Mouse (Mus musculus) lung, postnatal 0 days (tissue): ENCODE data around the gene Ptpra. TPM values are rescaled to one million over a fixed set of nuclear protein-coding genes. Genes with fewer than 3 reads are reported as not detected.

Source experiments
- ATAC-seq: fragments of 200-750 bp; cut with Nextera tagmentation; 2 replicates; pipeline ENCODE4 v1.8.0; 2017; ENCODE audit warnings: moderate library complexity
- DNase-seq: peaks from one replicate; pipeline ENCODE4 v3.0.0-alpha.2; 2016; ENCODE audit warnings: low spot score
- H3K27ac ChIP-seq: fragments of 300-500 bp; sonication (generic); 2 replicates; pipeline ENCODE4 v1.5.1; 2014; ENCODE audit warnings: antibody characterized with exemption, mild to moderate bottlenecking, low read length, mixed read lengths
- H3K27me3 ChIP-seq: fragments of 300-500 bp; sonication (generic); replicated peaks from 2 replicates; pipeline ENCODE4 v1.6.1; 2014; ENCODE audit warnings: low read length, mixed read lengths; ENCODE audit not compliant: insufficient read depth
- H3K36me3 ChIP-seq: fragments of 300-500 bp; sonication (generic); 2 replicates; pipeline ENCODE4 v1.6.1; 2014; ENCODE audit warnings: low read length, mixed read lengths; ENCODE audit not compliant: insufficient read depth
- H3K4me1 ChIP-seq: fragments of 300-500 bp; sonication (generic); 2 replicates; pipeline ENCODE4 v1.6.1; 2014; ENCODE audit warnings: antibody characterized with exemption, low read depth, low read length, mixed read lengths; ENCODE audit not compliant: insufficient read depth
- H3K4me2 ChIP-seq: fragments of 300-500 bp; sonication (generic); replicated peaks from 2 replicates; pipeline ENCODE4 v1.6.1; 2014; ENCODE audit warnings: low read depth, mild to moderate bottlenecking, low read length, moderate library complexity, mixed read lengths
- H3K4me3 ChIP-seq: fragments of 300-500 bp; sonication (generic); 2 replicates; pipeline ENCODE4 v1.5.1; 2014; ENCODE audit warnings: low read depth, low read length
- H3K9ac ChIP-seq: fragments of 300-500 bp; sonication (generic); replicated peaks from 2 replicates; pipeline ENCODE4 v1.6.1; 2014; ENCODE audit warnings: low read depth, mild to moderate bottlenecking
- H3K9me3 ChIP-seq: fragments of 300-500 bp; sonication (generic); 2 replicates; pipeline ENCODE4 v1.6.1; 2016; ENCODE audit warnings: low read length, mixed read lengths
- CTCF ChIP-seq: IDR thresholded peaks from 2 replicates; pipeline ENCODE4 v1.5.1; 2016; ENCODE audit warnings: antibody characterized with exemption, mild to moderate bottlenecking
- EP300 ChIP-seq: IDR thresholded peaks from 2 replicates; pipeline ENCODE4 v1.6.1; 2016; ENCODE audit warnings: antibody characterized with exemption, mild to moderate bottlenecking, control low read depth
- WGBS: fragments of 180-500 bp; shearing (Covaris S2); extraction: QIAGEN DNeasy Blood & Tissue Kit; methylation state at CpG from one replicate; pipeline ENCODE4 v1.1.7; 2014; 5-methylcytosine and 5-hydroxymethylcytosine counted together
- polyA plus RNA-seq: library from polyadenylated mRNA; unstranded; fragments of >200 nt; fragmentation: Nextera tagmentation; extraction: Ambion mirVana; gene quantifications from 2 replicates; pipeline ENCODE4 v1.2.1, GENCODE M21; 2015

Gene Ptpra
- polyA plus RNA-seq, 1 experiment from 2014 or later: 46.1 TPM

- whole genome bisulfite sequencing: 59% methylated on average over 3 of the region's 3 CpGs
- H3K27ac ChIP-seq: no peak overlapping the region
- no peak overlapping the region for H3K4me3 ChIP-seq
Observed at GRCm38 (mm10) chr2:130412775-130413174, 37.3 kb upstream of the Ptpra start.

GRCm38 (mm10) chr2:130414094-130414856 is 35.8 kb upstream of the Ptpra start:
- Histone ChIP-seq H3K36me3 (no peaks in the 10 kb centered on the region), H3K9me3 (no peaks in the 10 kb centered on the region), H3K4me1 (no peaks in the 10 kb centered on the region), H3K27ac (no peak overlapping the region), H3K4me2 (no peak overlapping the region), H3K27me3 (no peaks in the 10 kb centered on the region), H3K4me3 (no peak overlapping the region), H3K9ac (no peak overlapping the region)
- no peak for TF ChIP-seq EP300
- peak; percentile 44 for TF ChIP-seq CTCF
- DNase-seq (no peak), ATAC-seq (no peak)
- 69% methylated on average over 6 of the region's 6 CpGs for WGBS

More at GRCm38 (mm10) chr2:130412775-130413174, 37.3 kb upstream of the Ptpra start:
- ATAC-seq (no peak), DNase-seq (no peak)
- Histone ChIP-seq H3K9ac (no peak overlapping the region), H3K4me1 (no peaks in the 10 kb centered on the region), H3K27me3 (no peaks in the 10 kb centered on the region), H3K9me3 (no peaks in the 10 kb centered on the region), H3K4me2 (no peak overlapping the region), H3K36me3 (no peaks in the 10 kb centered on the region)
- TF ChIP-seq CTCF (no peak), EP300 (no peak)

DNA sequence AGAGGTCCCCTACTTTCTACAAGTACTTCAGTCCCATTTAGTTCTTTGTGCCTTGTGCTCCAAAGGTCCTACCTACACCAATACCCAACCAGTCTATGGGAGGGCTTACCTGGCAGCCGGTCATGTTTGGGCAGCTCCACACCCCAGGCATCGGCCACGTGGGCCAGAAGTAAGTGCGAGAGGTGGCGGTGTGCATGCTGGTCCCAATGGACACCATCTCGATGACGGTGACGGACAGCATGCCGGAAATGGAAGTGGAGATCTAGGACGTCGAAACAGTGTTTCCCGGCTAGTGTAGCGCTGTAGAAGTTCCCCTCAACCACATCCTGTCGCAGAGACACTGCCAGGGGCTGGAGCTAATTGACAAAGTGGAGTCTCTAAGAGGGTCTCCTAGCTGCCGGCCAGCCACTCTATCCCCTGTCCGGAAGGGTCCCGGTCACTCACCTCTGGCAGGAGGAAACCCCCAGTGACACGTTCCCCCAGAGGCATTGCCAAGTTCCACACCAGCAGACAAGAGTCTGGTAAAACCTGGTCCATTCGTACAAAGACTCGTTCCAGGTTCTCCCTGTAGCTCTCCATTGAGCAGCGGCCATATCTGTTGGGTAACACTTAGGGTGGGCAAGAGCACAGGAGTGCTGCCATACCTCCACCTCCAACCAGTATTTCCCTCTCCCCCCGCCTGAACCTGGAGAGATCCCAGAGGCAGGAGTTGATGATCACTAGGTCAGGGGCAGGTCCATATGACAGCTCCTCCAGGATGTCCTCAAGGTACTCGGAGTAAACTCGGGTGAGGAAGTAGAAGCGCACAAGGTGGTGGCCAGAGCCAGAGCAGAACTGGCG is 28.1 kb upstream of the Ptpra start:
- TF ChIP-seq EP300 (no peak), CTCF (no peak)
- Histone ChIP-seq H3K9ac (no peak overlapping the region), H3K27ac (no peak overlapping the region), H3K4me3 (no peak overlapping the region), H3K27me3 (no peaks in the 10 kb centered on the region), H3K4me2 (no peak overlapping the region), H3K4me1 (peaks cover 16% of the 10 kb centered on the region), H3K36me3 (no peaks in the 10 kb centered on the region), H3K9me3 (no peaks in the 10 kb centered on the region)
- no peak for DNase-seq
- WGBS: 92% methylated on average over 26 of the region's 26 CpGs
- no peak for ATAC-seq

DNA sequence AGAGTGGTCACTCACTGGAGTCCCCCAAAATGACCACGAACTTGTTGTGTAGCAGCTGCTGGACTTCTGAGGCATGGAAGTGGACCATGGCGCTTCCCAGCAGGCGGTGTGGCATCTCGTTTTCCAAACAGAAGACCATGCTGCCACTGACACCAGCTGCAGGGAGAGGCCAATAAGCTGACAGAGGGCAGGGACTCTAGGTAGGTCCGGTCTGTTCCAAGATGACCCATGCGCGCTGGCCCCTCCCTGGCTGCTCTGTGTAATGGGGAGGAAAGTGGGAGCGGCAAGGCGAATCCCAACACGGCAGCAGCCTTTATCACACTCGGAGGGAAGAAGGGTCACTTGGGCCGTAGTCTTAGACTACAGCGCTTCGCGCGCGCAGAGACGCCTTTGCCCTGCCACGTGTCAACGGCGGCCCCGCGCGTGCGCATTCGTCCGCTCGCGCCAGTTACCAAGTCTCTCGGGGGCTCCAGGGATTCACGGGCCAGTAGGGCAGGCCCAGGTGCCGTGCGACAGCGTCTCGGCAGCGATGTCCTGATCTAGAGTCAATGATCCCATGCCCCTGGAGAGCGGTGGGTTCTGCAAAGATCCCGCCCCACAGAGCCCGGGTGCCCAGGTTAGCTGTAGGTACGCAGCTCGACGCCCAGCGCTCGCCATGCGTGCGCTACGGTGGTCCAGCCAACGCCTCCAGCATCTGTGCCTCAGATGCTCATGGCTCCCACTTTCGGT is 26.5 kb upstream of the Ptpra start:
- TF ChIP-seq CTCF (no peak), EP300 (no peak)
- peaks cover 16% of the 10 kb centered on the region for H3K4me1 ChIP-seq
- H3K27me3 ChIP-seq: no peaks in the 10 kb centered on the region
- WGBS: 13% methylated on average over 49 of the region's 49 CpGs
- no peaks in the 10 kb centered on the region for H3K36me3 ChIP-seq
- peak overlapping the region; percentile 90 for H3K4me2 ChIP-seq
- DNase-seq (peak; percentile 76), ATAC-seq (peak; percentile 68)
- H3K27ac ChIP-seq: peak overlapping the region; percentile 82
- no peaks in the 10 kb centered on the region for H3K9me3 ChIP-seq
- H3K4me3 ChIP-seq: peak overlapping the region; percentile 64
- H3K9ac ChIP-seq: peak overlapping the region; percentile 67

- peak within 1 kb of the TSS; percentile 67 for H3K9ac ChIP-seq
- DNase-seq (peak; percentile 96), ATAC-seq (peak; percentile 98)
- under 1% methylated on average over 58 of the region's 58 CpGs for WGBS
- no peaks in the 10 kb centered on the region for H3K9me3 ChIP-seq
- H3K27ac ChIP-seq: peak within 1 kb of the TSS; percentile 82
- H3K27me3 ChIP-seq: no peaks in the 10 kb centered on the region
- no peaks in the 10 kb centered on the region for H3K36me3 ChIP-seq
- H3K4me1 ChIP-seq: peaks cover 16% of the 10 kb centered on the region
- peak within 1 kb of the TSS; percentile 64 for H3K4me3 ChIP-seq
- peak within 1 kb of the TSS; percentile 90 for H3K4me2 ChIP-seq
- TF ChIP-seq CTCF (peak; percentile 73), EP300 (0 out of 2 replicates have a peak, but pooled peaks have one; percentile 8)
Observed at GRCm38 (mm10) chr2:130424126-130424853, 25.8 kb upstream of the Ptpra start, which contains the start of the genes Vps16 and Pced1a. Gene Vps16 (plus strand): TSS chr2:130424339. Gene Pced1a (minus strand): TSS chr2:130424701.
